Mouse (Mus musculus): ENCODE measurements around the gene Enox1. TPM values are rescaled to one million over a fixed set of nuclear protein-coding genes. Genes with fewer than 3 reads are reported as not detected.

Gene Enox1
- total and polyA plus RNA-seq, 3 experiments: 0.23 to 0.80 (median 0.78) TPM

GRCm38 (mm10) chr14:77441541-77441940 is 285.0 kb downstream of the Enox1 start:
- Histone ChIP-seq H3K4me1 (ENCODE audit: control insufficient read depth, insufficient read depth, low read length) (no peaks in the 10 kb centered on the region), H3K9ac (ENCODE audit: low read depth, low read length) (no peak overlapping the region), H3K4me3 (no peak overlapping the region), H3K27me3 (ENCODE audit: control insufficient read depth, insufficient read depth, low read length) (no peaks in the 10 kb centered on the region), H3K79me2 (replicated peaks; ENCODE audit: control insufficient read depth, insufficient read depth, low read length) (no peaks in the 10 kb centered on the region), H3K36me3 (ENCODE audit: control insufficient read depth, insufficient read depth, low read length) (no peaks in the 10 kb centered on the region), H3K27ac (no peak overlapping the region)
- no peak for DNase-seq
- WGBS: 85% methylated on average over 6 of the region's 6 CpGs
- TF ChIP-seq EP300 (IDR thresholded peaks at IDR 0.05; ENCODE audit: insufficient read depth, low read depth, low read length) (no peak), CTCF (IDR thresholded peaks at IDR 0.05) (no peak), POLR2A (IDR thresholded peaks at IDR 0.05; ENCODE audit: insufficient read depth, low read depth, low read length) (no peak)
- intact Hi-C loops (cut with DNase I): no loop called here

- WGBS: 65% methylated on average over 4 of the region's 4 CpGs
- DNase-seq: no peak
- no peak for TF ChIP-seq CTCF (IDR thresholded peaks at IDR 0.05)
- TF ChIP-seq POLR2A (IDR thresholded peaks at IDR 0.05; ENCODE audit: insufficient read depth, low read depth, low read length): no peak
- no peak for TF ChIP-seq EP300 (IDR thresholded peaks at IDR 0.05; ENCODE audit: insufficient read depth, low read depth, low read length)
- H3K27me3 ChIP-seq (ENCODE audit: control insufficient read depth, insufficient read depth, low read length): no peaks in the 10 kb centered on the region
- no peak overlapping the region for H3K9ac ChIP-seq (ENCODE audit: low read depth, low read length)
- H3K36me3 ChIP-seq (ENCODE audit: control insufficient read depth, insufficient read depth, low read length): no peaks in the 10 kb centered on the region
- H3K27ac ChIP-seq: no peak overlapping the region
- H3K79me2 ChIP-seq (replicated peaks; ENCODE audit: control insufficient read depth, insufficient read depth, low read length): no peaks in the 10 kb centered on the region
- intact Hi-C loops (cut with DNase I): no loop called here
- H3K4me3 ChIP-seq: no peak overlapping the region
- no peaks in the 10 kb centered on the region for H3K4me1 ChIP-seq (ENCODE audit: control insufficient read depth, insufficient read depth, low read length)
Measured at GRCm38 (mm10) chr14:77448001-77448400, 291.4 kb downstream of the Enox1 start.

GRCm38 (mm10) chr14:77451916-77452315 is 295.4 kb downstream of the Enox1 start:
- no peak overlapping the region for H3K27ac ChIP-seq
- no peak overlapping the region for H3K4me3 ChIP-seq
- no peaks in the 10 kb centered on the region for H3K36me3 ChIP-seq (ENCODE audit: control insufficient read depth, insufficient read depth, low read length)
- intact Hi-C loops (cut with DNase I): no loop called here
- WGBS: 91% methylated on average over 4 of the region's 4 CpGs
- no peak for TF ChIP-seq CTCF (IDR thresholded peaks at IDR 0.05)
- no peak for TF ChIP-seq POLR2A (IDR thresholded peaks at IDR 0.05; ENCODE audit: insufficient read depth, low read depth, low read length)
- TF ChIP-seq EP300 (IDR thresholded peaks at IDR 0.05; ENCODE audit: insufficient read depth, low read depth, low read length): no peak
- no peak overlapping the region for H3K9ac ChIP-seq (ENCODE audit: low read depth, low read length)
- no peaks in the 10 kb centered on the region for H3K79me2 ChIP-seq (replicated peaks; ENCODE audit: control insufficient read depth, insufficient read depth, low read length)
- no peak for DNase-seq
- no peaks in the 10 kb centered on the region for H3K27me3 ChIP-seq (ENCODE audit: control insufficient read depth, insufficient read depth, low read length)
- no peaks in the 10 kb centered on the region for H3K4me1 ChIP-seq (ENCODE audit: control insufficient read depth, insufficient read depth, low read length)

GRCm38 (mm10) chr14:77456066-77456465 is 299.5 kb downstream of the Enox1 start:
- Histone ChIP-seq H3K27ac (no peak overlapping the region), H3K9ac (ENCODE audit: low read depth, low read length) (no peak overlapping the region), H3K4me3 (no peak overlapping the region), H3K79me2 (replicated peaks; ENCODE audit: control insufficient read depth, insufficient read depth, low read length) (no peaks in the 10 kb centered on the region), H3K36me3 (ENCODE audit: control insufficient read depth, insufficient read depth, low read length) (no peaks in the 10 kb centered on the region), H3K4me1 (ENCODE audit: control insufficient read depth, insufficient read depth, low read length) (no peaks in the 10 kb centered on the region), H3K27me3 (ENCODE audit: control insufficient read depth, insufficient read depth, low read length) (no peaks in the 10 kb centered on the region)
- no peak for TF ChIP-seq POLR2A (IDR thresholded peaks at IDR 0.05; ENCODE audit: insufficient read depth, low read depth, low read length)
- TF ChIP-seq EP300 (IDR thresholded peaks at IDR 0.05; ENCODE audit: insufficient read depth, low read depth, low read length): no peak
- TF ChIP-seq CTCF (IDR thresholded peaks at IDR 0.05): no peak
- DNase-seq: no peak
- intact Hi-C loops (cut with DNase I): no loop called here
- 33% methylated on average over 3 of the region's 3 CpGs for WGBS

- Histone ChIP-seq H3K27me3 (ENCODE audit: control insufficient read depth, insufficient read depth, low read length) (no peaks in the 10 kb centered on the region), H3K9ac (ENCODE audit: low read depth, low read length) (no peak overlapping the region), H3K79me2 (replicated peaks; ENCODE audit: control insufficient read depth, insufficient read depth, low read length) (no peaks in the 10 kb centered on the region), H3K36me3 (ENCODE audit: control insufficient read depth, insufficient read depth, low read length) (no peaks in the 10 kb centered on the region), H3K27ac (no peak overlapping the region), H3K4me1 (ENCODE audit: control insufficient read depth, insufficient read depth, low read length) (no peaks in the 10 kb centered on the region), H3K4me3 (no peak overlapping the region)
- DNase-seq: no peak
- TF ChIP-seq EP300 (IDR thresholded peaks at IDR 0.05; ENCODE audit: insufficient read depth, low read depth, low read length) (no peak), CTCF (IDR thresholded peaks at IDR 0.05) (no peak), POLR2A (IDR thresholded peaks at IDR 0.05; ENCODE audit: insufficient read depth, low read depth, low read length) (no peak)
- intact Hi-C loops (cut with DNase I): no loop called here
- WGBS: 9% methylated on average over 7 of the region's 7 CpGs
Measured at GRCm38 (mm10) chr14:77456876-77457275, 300.3 kb downstream of the Enox1 start.

- H3K4me3 ChIP-seq: no peak overlapping the region
- H3K9ac ChIP-seq (ENCODE audit: low read depth, low read length): no peak overlapping the region
- no peaks in the 10 kb centered on the region for H3K79me2 ChIP-seq (replicated peaks; ENCODE audit: control insufficient read depth, insufficient read depth, low read length)
- intact Hi-C loops (cut with DNase I): no loop called here
- WGBS: 47% methylated on average over 9 of the region's 9 CpGs
- TF ChIP-seq EP300 (IDR thresholded peaks at IDR 0.05; ENCODE audit: insufficient read depth, low read depth, low read length) (no peak), CTCF (IDR thresholded peaks at IDR 0.05) (no peak), POLR2A (IDR thresholded peaks at IDR 0.05; ENCODE audit: insufficient read depth, low read depth, low read length) (no peak)
- no peak for DNase-seq
- H3K27ac ChIP-seq: no peak overlapping the region
- H3K27me3 ChIP-seq (ENCODE audit: control insufficient read depth, insufficient read depth, low read length): no peaks in the 10 kb centered on the region
- H3K36me3 ChIP-seq (ENCODE audit: control insufficient read depth, insufficient read depth, low read length): no peaks in the 10 kb centered on the region
- H3K4me1 ChIP-seq (ENCODE audit: control insufficient read depth, insufficient read depth, low read length): no peaks in the 10 kb centered on the region
Measured at GRCm38 (mm10) chr14:77458217-77458616, 301.7 kb downstream of the Enox1 start.
